Mouse (Mus musculus): Measurements from ENCODE around the gene Nme1. TPM values are rescaled to one million over a fixed set of nuclear protein-coding genes. Genes with fewer than 3 reads are reported as not detected.
"Not testable (repeated sequence)": the region's sequence is repeated elsewhere in the genome, so short reads cannot be mapped to it uniquely, and the experiment has no call there.

The Nme1 gene
- polyA plus RNA-seq, 1 experiment, result 89.9 TPM

GRCm38 (mm10) chr11:93940906-93941305 is 27.4 kb downstream of the Nme1 start:
- H3K27ac ChIP-seq (ENCODE audit: control insufficient read depth, insufficient read depth, low read depth, low read length, poor library complexity), result no peak overlapping the region
- TF ChIP-seq CTCF (IDR thresholded peaks at IDR 0.05; ENCODE audit: control insufficient read depth, insufficient read depth, low read length) (no peak), POLR2A (IDR thresholded peaks at IDR 0.05; ENCODE audit: borderline replicate concordance, control insufficient read depth, low read depth, low read length) (no peak)
- WGBS, result 6% methylated on average over 2 of the region's 2 CpGs
- H3K4me1 ChIP-seq (ENCODE audit: control insufficient read depth, insufficient read depth, low read length), result no peaks in the 10 kb centered on the region; the same call in 1 of the 2 replicates
- no peak overlapping the region for H3K4me3 ChIP-seq (replicated peaks; ENCODE audit: control insufficient read depth, low read depth, low read length)

- no peak overlapping the region for H3K27ac ChIP-seq (ENCODE audit: control insufficient read depth, insufficient read depth, low read depth, low read length, poor library complexity)
- no peak for TF ChIP-seq POLR2A (IDR thresholded peaks at IDR 0.05; ENCODE audit: borderline replicate concordance, control insufficient read depth, low read depth, low read length)
- TF ChIP-seq CTCF (IDR thresholded peaks at IDR 0.05; ENCODE audit: control insufficient read depth, insufficient read depth, low read length), result no peak
- H3K4me1 ChIP-seq (ENCODE audit: control insufficient read depth, insufficient read depth, low read length), result no peaks in the 10 kb centered on the region
- no peak overlapping the region for H3K4me3 ChIP-seq (replicated peaks; ENCODE audit: control insufficient read depth, low read depth, low read length)
Observed at GRCm38 (mm10) chr11:93929106-93929505, 39.2 kb downstream of the Nme1 start.

- H3K4me1 ChIP-seq (ENCODE audit: control insufficient read depth, insufficient read depth, low read length); H3K27ac ChIP-seq (ENCODE audit: control insufficient read depth, insufficient read depth, low read depth, low read length, poor library complexity); H3K4me3 ChIP-seq (replicated peaks; ENCODE audit: control insufficient read depth, low read depth, low read length): not testable (repeated sequence)
- 90% methylated on average over 2 of the region's 2 CpGs for WGBS
Observed at GRCm38 (mm10) chr11:93915019-93915418, 53.3 kb downstream of the Nme1 start.

GRCm38 (mm10) chr11:93911603-93912002 is 56.7 kb downstream of the Nme1 start:
- Histone ChIP-seq H3K27ac (ENCODE audit: control insufficient read depth, insufficient read depth, low read depth, low read length, poor library complexity) (no peak overlapping the region), H3K4me3 (replicated peaks; ENCODE audit: control insufficient read depth, low read depth, low read length) (no peak overlapping the region), H3K4me1 (ENCODE audit: control insufficient read depth, insufficient read depth, low read length) (no peaks in the 10 kb centered on the region)
- 91% methylated on average over 3 of the region's 3 CpGs for WGBS
- TF ChIP-seq POLR2A (IDR thresholded peaks at IDR 0.05; ENCODE audit: borderline replicate concordance, control insufficient read depth, low read depth, low read length), result no peak
- TF ChIP-seq CTCF (IDR thresholded peaks at IDR 0.05; ENCODE audit: control insufficient read depth, insufficient read depth, low read length), result no peak

GRCm38 (mm10) chr11:93908829-93909228 is 59.5 kb downstream of the Nme1 start:
- H3K4me1 ChIP-seq (ENCODE audit: control insufficient read depth, insufficient read depth, low read length), result no peaks in the 10 kb centered on the region
- H3K4me3 ChIP-seq (replicated peaks; ENCODE audit: control insufficient read depth, low read depth, low read length), result no peak overlapping the region
- no peak for TF ChIP-seq CTCF (IDR thresholded peaks at IDR 0.05; ENCODE audit: control insufficient read depth, insufficient read depth, low read length)
- TF ChIP-seq POLR2A (IDR thresholded peaks at IDR 0.05; ENCODE audit: borderline replicate concordance, control insufficient read depth, low read depth, low read length), result no peak
- H3K27ac ChIP-seq (ENCODE audit: control insufficient read depth, insufficient read depth, low read depth, low read length, poor library complexity), result no peak overlapping the region
- WGBS, result 65% methylated on average over 9 of the region's 9 CpGs

GRCm38 (mm10) chr11:93907839-93908238 is 60.5 kb downstream of the Nme1 start:
- TF ChIP-seq POLR2A (IDR thresholded peaks at IDR 0.05; ENCODE audit: borderline replicate concordance, control insufficient read depth, low read depth, low read length), result no peak
- TF ChIP-seq CTCF (IDR thresholded peaks at IDR 0.05; ENCODE audit: control insufficient read depth, insufficient read depth, low read length), result no peak
- H3K27ac ChIP-seq (ENCODE audit: control insufficient read depth, insufficient read depth, low read depth, low read length, poor library complexity), result no peak overlapping the region
- H3K4me1 ChIP-seq (ENCODE audit: control insufficient read depth, insufficient read depth, low read length), result no peaks in the 10 kb centered on the region
- WGBS, result 42% methylated on average over 3 of the region's 3 CpGs
- no peak overlapping the region for H3K4me3 ChIP-seq (replicated peaks; ENCODE audit: control insufficient read depth, low read depth, low read length)

Other genes starting within 250 kb of the Nme1 start
- 7.9 and 16.7 TPM in 2 replicates for gene Utp18, start 82.8 kb downstream of the Nme1 start, polyA plus RNA-seq (2011; ENCODE audit: insufficient read depth, insufficient read length, low replicate concordance, missing spikeins)
- 9.4 and 20.3 TPM in 2 replicates for gene Mbtd1, start 82.7 kb downstream of the Nme1 start, polyA plus RNA-seq (2011; ENCODE audit: insufficient read depth, insufficient read length, low replicate concordance, missing spikeins)
- 47.5 and 121 TPM in 2 replicates for gene Nme2, start 12.3 kb downstream of the Nme1 start, polyA plus RNA-seq (2011; ENCODE audit: insufficient read depth, insufficient read length, low replicate concordance, missing spikeins)
- 4.4 and 29.3 TPM in 2 replicates for gene Gm20390, start 228 bp downstream of the Nme1 start, polyA plus RNA-seq (2011; ENCODE audit: insufficient read depth, insufficient read length, low replicate concordance, missing spikeins)
- 8.6 and 22.7 TPM in 2 replicates for gene Spag9, start 27.6 kb upstream of the Nme1 start, polyA plus RNA-seq (2011; ENCODE audit: insufficient read depth, insufficient read length, low replicate concordance, missing spikeins)
- gene Tob1, start 242.9 kb upstream of the Nme1 start, polyA plus RNA-seq (2011; ENCODE audit: insufficient read depth, insufficient read length, low replicate concordance, missing spikeins), result 3.3 and 6.4 TPM in 2 replicates